In the genomic region with DNA sequence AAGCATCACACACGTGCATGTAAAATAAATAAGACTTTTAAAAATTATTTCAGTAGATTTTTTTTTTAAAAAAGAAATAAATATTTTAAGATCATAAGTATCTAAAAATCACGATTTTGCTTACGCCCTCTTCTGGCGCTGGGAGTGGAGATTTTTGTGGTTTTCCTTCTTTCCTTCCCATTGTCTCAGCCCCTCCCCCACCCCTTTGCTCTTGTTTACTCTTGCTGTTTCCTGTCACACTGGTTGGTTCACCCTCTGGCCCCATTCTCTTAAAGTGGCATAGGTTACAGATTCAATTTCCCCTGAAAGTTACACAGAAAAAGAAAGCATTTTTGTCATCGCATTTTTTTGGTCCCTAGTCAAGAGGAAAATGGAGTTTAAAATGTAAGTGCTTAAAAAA, we compare ENCODE assay signal across 15 mouse cellular contexts. TPM values are rescaled to one million over a fixed set of nuclear protein-coding genes. Genes with fewer than 3 reads are reported as not detected.
DNase-seq lines count a peak whose midpoint lies in the region; ATAC-seq lines count a peak whose summit lies in the region.
"Had no signal": no experiment of that assay in that cellular context is flagged by ENCODE, and none has a peak within 500 bp of the region (broad histone marks: within the 10 kb centered on the region; RNA-seq: fewer than 3 reads in every experiment).

No protein-coding gene starts in this region.

- intact Hi-C loops in left cerebral cortex, postnatal 14 days (cut with DNase I), result no loop called here

- no peaks in the 10 kb centered on the region for H3K36me3 ChIP-seq in embryonic facial prominence, embryonic 11.5 days (replicated peaks; ENCODE audit: control insufficient read depth, insufficient read depth, low read depth, low read length)
- H3K36me3 ChIP-seq in limb, embryonic 10.5 days, result no peaks in the 10 kb centered on the region
- H3K36me3 ChIP-seq: heart, embryonic 12.5 days; liver, embryonic 15.5 days had no signal

- H3K4me2 ChIP-seq in embryonic facial prominence, embryonic 11.5 days (ENCODE audit: low read depth, low read length), result no peak overlapping the region
- H3K4me2 ChIP-seq: heart, embryonic 12.5 days; liver, embryonic 15.5 days had no signal

- H3K9me3 ChIP-seq in embryonic facial prominence, embryonic 11.5 days (replicated peaks; ENCODE audit: control insufficient read depth, low read length), result no peaks in the 10 kb centered on the region
- no peaks in the 10 kb centered on the region for H3K9me3 ChIP-seq in limb, embryonic 10.5 days (replicated peaks)
- H3K9me3 ChIP-seq: heart, embryonic 12.5 days; liver, embryonic 15.5 days had no signal

- H3K27me3 ChIP-seq in embryonic facial prominence, embryonic 11.5 days (ENCODE audit: control insufficient read depth, insufficient read depth, low read length), result no peaks in the 10 kb centered on the region
- no peaks in the 10 kb centered on the region for H3K27me3 ChIP-seq in limb, embryonic 10.5 days (ENCODE audit: low read depth, poor library complexity, severe bottlenecking)
- H3K27me3 ChIP-seq: heart, embryonic 12.5 days; liver, embryonic 15.5 days had no signal

- H3K9ac ChIP-seq in embryonic facial prominence, embryonic 11.5 days (replicated peaks; ENCODE audit: low read length), result no peak overlapping the region
- H3K9ac ChIP-seq: heart, embryonic 12.5 days; liver, embryonic 15.5 days had no signal

- no peak for ATAC-seq in embryonic facial prominence, embryonic 11.5 days (replicated peaks; ENCODE audit: insufficient number of reproducible peaks, low FRiP score, low TSS enrichment, low read depth)
- ATAC-seq: hindbrain, postnatal 0 days had no signal

- peak; percentile 63 for DNase-seq in urinary bladder, postnatal 14 days (ENCODE audit: low spot score)
- DNase-seq in urinary bladder, postnatal 10 days (ENCODE audit: low spot score), result no peak
- DNase-seq in embryonic facial prominence, embryonic 11.5 days (ENCODE audit: low spot score), result peak; percentile 42
- DNase-seq in lung, postnatal 36 days, result peak; percentile 64
- DNase-seq in limb, embryonic 10.5 days (ENCODE audit: low spot score), result no peak
- no peak for DNase-seq in cerebellum, postnatal 14 days
- no peak for DNase-seq in left cerebral cortex, postnatal 14 days (ENCODE audit: low spot score in 2 of 2)
- DNase-seq in right cerebral cortex, postnatal 10 days (ENCODE audit: low spot score in 2 of 2), result no peak
- DNase-seq: adrenal gland, postnatal 10 days; cerebellum, adult 11-12 months; layer of hippocampus, adult 9-11 months; right cerebral cortex, adult 18-20 months had no signal

- no peaks in the 10 kb centered on the region for H3K4me1 ChIP-seq in embryonic facial prominence, embryonic 11.5 days (ENCODE audit: control insufficient read depth, insufficient read depth, low read length)
- H3K4me1 ChIP-seq in limb, embryonic 10.5 days, result no peaks in the 10 kb centered on the region
- H3K4me1 ChIP-seq: heart, embryonic 12.5 days; liver, embryonic 15.5 days had no signal

- 46% methylated on average over 5 of the region's 5 CpGs for WGBS in embryonic facial prominence, embryonic 11.5 days
- 54% methylated on average over 5 of the region's 5 CpGs for WGBS in limb, embryonic 10.5 days

- no peak overlapping the region for H3K27ac ChIP-seq in embryonic facial prominence, embryonic 11.5 days (replicated peaks; ENCODE audit: low read depth, low read length)
- no peak overlapping the region for H3K27ac ChIP-seq in limb, embryonic 10.5 days
- H3K27ac ChIP-seq: hindbrain, postnatal 0 days; liver, embryonic 15.5 days had no signal

- no peak overlapping the region for H3K4me3 ChIP-seq in embryonic facial prominence, embryonic 11.5 days (ENCODE audit: low read depth, low read length)
- H3K4me3 ChIP-seq in limb, embryonic 10.5 days, result no peak overlapping the region
- H3K4me3 ChIP-seq: heart, embryonic 12.5 days; liver, embryonic 15.5 days had no signal

RNA-seq across cellular contexts. Expression of gene Scyl2, which starts 17.0 kb away (rescaled TPM):
- 26.9 and 30.6 TPM in 2 replicates for polyA plus RNA-seq in embryonic facial prominence, embryonic 11.5 days (2014; fragmentation: Nextera tagmentation; extraction: Ambion mirVana)
- 6.6 and 9.0 TPM in 2 replicates for polyA plus RNA-seq in limb, embryonic 10.5 days (2016; fragmentation: Nextera tagmentation; extraction: Ambion mirVana)
- 10 to 100 TPM; 33.0 to 33.5 TPM for total RNA-seq in left cerebral cortex, postnatal 14 days (2021)

RNA-seq across cellular contexts. Expression of gene Actr6, which starts 29.1 kb away (rescaled TPM):
- 46.3 and 50.9 TPM in 2 replicates for polyA plus RNA-seq in embryonic facial prominence, embryonic 11.5 days (2014; fragmentation: Nextera tagmentation; extraction: Ambion mirVana)
- 33.9 and 34.2 TPM in 2 replicates for polyA plus RNA-seq in limb, embryonic 10.5 days (2016; fragmentation: Nextera tagmentation; extraction: Ambion mirVana)
- total RNA-seq in left cerebral cortex, postnatal 14 days (2021), result 10 to 100 TPM; 22.5 to 23.1 TPM

RNA-seq across cellular contexts. Expression of gene Uhrf1bp1l, which starts 41.7 kb away (rescaled TPM):
- polyA plus RNA-seq in embryonic facial prominence, embryonic 11.5 days (2014; fragmentation: Nextera tagmentation; extraction: Ambion mirVana), result 24.6 and 27.6 TPM in 2 replicates
- polyA plus RNA-seq in limb, embryonic 10.5 days (2016; fragmentation: Nextera tagmentation; extraction: Ambion mirVana), result 26.0 and 30.1 TPM in 2 replicates
- total RNA-seq in left cerebral cortex, postnatal 14 days (2021), result 10 to 100 TPM; 88.6 to 90.2 TPM

Comparison
In these comparisons a context has a peak if more than half of its experiments do, and no peak if none do; other contexts are left out.
1. DNase-seq: peak in urinary bladder, postnatal 14 days (single experiment), embryonic facial prominence, embryonic 11.5 days (single experiment) and lung, postnatal 36 days (single experiment); none in urinary bladder, postnatal 10 days (single experiment), limb, embryonic 10.5 days (single experiment), cerebellum, postnatal 14 days (0 of 2), left cerebral cortex, postnatal 14 days (0 of 2) and right cerebral cortex, postnatal 10 days (0 of 2).